Mouse (Mus musculus): Measurements from ENCODE around the gene AA986860. TPM values are rescaled to one million over a fixed set of nuclear protein-coding genes. Genes with fewer than 3 reads are reported as not detected.

AA986860 gene
- total RNA-seq, 2 experiments from 2014 or later = 0.57 to 0.73 TPM

DNA sequence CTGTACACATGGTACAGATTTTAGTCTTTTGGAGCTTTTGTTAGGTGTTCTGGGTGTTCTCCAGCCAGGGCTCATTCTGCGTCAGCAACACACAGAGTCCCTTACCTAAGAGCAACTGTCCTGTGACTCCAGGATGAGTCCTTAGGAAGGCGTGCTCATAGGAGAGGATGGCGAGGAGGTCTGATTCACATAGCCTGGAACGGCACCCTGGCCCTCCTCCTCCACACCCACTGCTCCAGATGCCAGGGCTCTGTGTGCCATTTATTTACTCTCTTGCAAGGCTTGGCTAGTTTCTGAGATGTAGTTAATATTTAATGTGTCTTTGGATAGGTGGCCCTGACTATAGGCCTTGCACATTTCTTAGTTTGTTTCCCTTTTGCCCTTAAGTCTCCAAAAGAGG, 1.9 kb downstream of the AA986860 start:
- DNase-seq = no peak
- intact Hi-C loops (cut with DNase I) = no loop called here

DNA sequence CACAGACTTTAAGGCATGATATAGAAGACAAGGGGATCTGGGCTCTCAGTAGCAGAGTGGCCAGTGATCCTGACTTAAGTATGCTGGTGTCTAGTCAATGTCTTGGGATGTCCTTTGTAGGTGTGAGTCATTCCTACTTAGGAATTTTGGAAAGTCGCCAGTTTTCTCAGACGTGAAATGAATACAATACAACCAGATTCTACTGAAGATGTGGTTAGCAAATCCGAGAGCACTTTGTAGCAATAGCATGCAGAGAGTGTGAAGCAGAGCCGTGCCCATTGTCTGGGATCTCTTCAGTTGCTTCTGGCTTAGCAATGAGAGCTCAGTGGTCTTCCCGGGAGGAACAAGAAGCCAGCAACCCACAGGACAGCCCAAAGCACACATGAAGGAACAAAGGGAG, 2.7 kb downstream of the AA986860 start:
- intact Hi-C loops (cut with DNase I) = no loop called here
- DNase-seq = no peak

DNA sequence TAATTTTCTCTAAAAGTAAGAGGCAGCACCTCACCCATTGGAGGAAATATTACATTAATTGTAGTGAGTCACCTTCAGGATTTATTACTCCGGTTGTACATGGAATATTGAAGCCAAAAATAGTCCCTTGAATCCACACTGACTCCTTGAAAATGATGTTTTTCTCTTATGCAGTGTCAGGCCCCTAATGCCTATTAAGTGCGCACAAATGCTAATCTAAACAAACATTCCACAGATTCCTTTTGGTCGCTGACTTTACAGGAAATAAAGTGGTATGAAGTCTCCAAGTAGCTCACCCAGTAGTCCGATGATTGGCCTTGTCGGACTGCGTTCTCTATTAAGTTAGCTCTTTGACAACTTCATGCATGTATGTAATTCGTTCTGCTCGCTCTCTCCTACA, 3.1 kb downstream of the AA986860 start:
- intact Hi-C loops (cut with DNase I) = no loop called here
- DNase-seq = no peak

DNA sequence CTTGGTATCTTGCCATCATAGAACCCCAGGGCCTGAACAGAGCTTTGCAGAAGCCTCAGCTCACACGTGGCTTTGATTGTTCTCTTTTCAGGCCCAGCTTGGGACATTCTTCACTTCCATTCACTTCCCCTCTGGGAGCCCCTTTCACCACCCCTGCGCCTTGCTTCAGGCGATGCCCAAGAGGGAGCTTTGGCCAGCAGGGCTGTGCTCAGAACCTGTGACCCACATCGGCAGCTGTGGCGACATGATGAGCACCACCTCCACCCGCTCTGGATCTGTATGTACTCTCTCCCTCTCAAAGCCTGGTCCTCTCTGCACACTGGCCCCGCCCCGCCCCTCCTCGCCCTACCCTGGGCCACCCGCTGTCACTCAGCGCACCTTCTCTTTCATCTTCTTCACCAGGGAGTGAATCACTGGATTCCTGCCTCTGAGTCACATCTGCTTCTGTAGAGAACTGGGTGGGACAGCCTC, 5.7 kb downstream of the AA986860 start:
- no peak for DNase-seq
- intact Hi-C loops (cut with DNase I) = no loop called here

DNA sequence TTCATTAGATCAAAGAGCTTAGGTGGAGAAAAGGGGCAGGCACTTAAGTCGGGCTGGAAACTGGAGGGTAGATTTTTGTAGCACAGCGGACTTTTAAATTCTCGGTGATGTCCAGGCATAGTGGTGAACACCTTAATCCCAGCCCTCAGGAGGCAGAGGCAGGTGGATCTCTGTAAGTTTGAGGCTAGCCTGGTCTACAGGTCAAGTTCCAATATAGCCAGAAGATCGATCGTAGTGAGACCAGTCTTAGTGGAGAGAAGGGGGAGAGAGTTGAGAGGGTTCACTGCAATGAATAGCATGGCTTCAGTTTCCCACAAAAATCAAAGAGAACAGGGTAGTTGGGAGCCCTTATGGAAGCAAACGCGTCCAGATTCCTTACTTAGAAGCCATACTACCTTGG, 6.1 kb downstream of the AA986860 start:
- intact Hi-C loops (cut with DNase I) = no loop called here
- DNase-seq = no peak

DNA sequence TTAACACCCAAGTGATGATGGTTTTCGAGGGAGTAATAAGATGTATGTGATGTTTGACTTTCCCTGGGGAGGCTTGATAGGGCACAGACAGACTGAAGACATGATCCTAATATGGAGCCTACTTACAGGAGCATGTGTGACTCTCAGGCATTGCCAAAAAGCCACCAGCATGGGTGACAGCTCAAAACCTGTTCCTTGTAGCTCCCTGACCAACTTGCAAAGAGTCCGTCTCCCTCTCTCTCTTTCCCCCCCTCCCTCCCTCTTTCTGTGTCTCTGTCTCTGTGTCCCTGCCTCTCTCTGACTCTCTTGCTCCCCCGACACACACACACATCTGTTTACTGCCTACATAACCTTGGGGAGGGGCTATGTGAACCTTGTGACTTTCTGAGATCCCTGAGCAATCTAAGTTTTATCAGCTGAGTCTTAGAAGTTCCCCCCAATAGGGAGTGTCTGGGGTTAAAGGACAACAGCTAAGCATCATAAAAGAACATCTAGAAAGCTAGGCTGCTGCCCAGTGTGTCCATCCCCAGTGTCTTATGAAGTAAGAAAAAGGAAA, 6.9 kb downstream of the AA986860 start:
- intact Hi-C loops (cut with DNase I) = no loop called here
- no peak for DNase-seq

DNA sequence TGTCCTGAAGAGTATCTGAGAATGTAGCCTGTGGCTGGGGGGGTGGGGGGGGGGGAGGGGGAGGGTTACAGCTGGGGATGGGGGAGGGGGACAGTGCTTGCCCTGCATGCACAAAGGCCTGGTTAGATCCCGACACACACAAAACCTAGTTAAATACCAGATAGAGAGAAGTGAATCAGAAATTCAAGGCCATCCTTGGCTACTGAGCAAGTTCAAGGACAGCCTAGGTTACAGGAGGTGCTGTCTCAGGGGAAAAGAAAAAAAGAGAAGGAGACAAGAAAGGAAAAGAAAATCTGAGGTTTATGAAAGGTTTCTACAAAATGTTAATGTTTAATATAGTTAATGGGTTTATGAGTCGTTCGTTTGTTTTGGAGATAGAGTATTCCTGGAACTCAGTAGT, 7.9 kb downstream of the AA986860 start:
- no peak for DNase-seq
- intact Hi-C loops (cut with DNase I) = no loop called here

DNA sequence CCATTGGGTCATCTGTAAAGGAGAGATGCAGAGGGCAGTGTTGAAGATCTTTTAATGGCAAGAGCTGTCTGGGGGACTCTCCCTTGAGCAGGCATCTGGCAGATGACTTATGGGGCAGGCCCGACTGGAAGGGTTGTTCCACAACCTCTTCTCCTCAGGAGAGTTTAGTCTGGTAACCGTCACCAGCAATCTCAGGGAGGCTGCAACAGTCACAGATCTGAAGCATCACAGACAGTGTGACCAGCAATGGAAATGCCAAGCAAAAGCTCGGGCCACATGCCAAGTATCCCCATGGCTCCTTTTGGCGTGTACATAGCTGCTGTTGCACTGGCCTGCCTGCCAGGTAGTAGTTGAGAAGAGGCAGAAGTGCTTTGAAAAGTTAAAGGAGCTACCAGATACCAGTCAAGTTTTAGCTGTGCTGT, 8.5 kb downstream of the AA986860 start:
- intact Hi-C loops (cut with DNase I) = no loop called here
- peak; percentile 22 to 29 for DNase-seq

DNA sequence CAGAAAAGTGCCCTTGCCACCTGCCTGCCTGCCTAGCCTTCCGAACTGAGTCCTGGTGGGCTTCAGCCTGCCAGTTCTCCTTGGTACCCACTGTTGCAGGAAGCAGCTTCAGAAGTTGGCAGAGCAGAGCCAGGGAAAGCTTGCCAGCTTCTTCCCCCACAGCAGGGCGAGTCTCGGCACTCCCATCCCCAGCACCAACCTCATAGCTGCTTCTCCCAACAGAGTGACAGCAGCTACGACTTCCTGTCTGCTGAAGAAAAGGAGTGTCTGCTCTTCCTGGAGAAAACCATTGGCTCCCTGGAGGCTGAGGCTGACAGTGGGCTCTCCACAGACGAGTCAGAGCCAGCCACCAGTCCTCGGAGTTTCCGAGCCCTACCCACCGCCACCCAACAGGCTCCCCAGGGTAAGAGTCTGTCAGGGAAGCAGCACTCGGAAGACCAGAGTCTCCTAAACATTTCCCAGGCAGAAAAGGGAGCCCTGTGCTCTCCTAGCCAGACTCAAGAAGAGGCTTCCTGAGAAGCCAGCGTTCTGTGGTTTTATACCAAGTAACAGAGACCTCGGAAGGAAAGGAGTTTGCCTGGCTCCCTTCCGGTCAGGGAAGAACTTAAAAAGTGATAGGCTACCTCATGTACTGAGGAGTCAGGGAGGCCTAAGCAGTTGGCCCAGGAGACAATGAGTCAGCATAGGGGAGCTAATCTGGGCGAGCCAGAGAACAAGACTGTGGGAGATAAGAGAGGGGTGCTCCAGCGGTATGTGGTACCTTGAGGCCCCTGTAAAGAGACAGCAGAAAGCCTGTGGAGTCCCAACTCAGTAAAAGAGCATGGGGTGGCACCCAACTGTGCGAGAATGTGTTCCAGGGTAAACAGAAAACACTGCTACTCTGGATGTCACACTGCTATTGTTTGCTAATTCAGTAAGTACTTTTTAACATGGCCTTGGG, 9.3 kb downstream of the AA986860 start:
- intact Hi-C loops (cut with DNase I) = no loop called here
- no peak for DNase-seq

DNA sequence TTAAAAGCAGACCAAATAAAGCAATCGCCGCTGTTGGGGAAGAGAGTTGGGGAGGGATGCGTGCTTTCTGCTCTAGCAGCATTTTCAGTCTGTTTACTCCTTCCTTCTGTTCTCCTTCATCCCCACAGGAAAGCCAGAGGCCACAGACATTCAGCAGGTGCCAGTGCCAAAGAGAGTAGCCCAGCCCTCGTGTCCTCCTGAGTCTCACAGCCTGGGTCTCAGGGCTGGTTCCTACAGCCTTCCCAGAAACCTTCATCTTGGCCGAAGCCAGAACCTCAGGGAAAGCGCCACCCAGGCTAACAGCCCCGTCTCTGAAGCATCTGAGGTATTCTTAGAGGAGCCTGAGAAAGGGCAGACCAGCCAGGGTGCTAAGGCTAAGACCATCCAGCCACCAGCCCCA, 10.4 kb downstream of the AA986860 start:
- intact Hi-C loops (cut with DNase I) = no loop called here
- no peak for DNase-seq

DNA sequence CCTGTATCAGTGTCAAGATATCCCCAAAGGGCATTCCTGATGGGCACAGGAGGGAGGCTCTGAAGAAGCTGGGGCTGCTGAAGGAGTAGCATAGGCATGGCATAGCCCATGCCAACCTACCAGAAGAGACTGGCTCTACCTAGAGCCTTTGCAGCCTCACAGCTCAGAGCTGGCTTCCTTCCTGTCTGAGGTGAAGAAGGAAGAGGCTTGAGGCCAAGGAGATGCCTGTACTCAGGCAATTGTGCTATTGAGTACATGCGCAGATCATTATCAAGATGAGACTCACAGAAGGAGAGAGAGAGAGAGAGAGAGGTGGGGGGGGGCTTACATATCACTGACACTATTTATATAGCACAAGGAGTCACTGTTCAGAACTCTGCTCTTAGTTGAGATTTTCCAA, 12.0 kb downstream of the AA986860 start:
- intact Hi-C loops (cut with DNase I) = no loop called here
- DNase-seq = no peak

DNA sequence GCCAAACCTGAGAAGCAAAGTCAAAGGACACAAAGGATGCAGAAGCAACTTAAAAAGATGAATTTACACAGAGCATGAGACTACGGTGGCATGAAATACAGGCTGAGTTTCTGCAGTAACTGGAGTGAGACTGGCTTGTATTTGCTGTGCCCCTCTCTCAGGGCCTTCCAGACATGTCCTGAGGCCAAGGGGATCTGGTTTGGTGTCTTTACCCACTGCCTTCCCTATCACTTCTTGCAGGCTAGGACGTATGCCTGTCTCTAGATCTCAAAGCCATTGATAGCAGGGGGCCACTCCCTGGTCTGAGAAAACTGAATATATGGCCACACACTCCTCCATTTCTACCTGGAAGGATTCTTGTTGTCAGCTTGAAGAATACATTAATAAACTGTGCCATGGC, 12.4 kb downstream of the AA986860 start:
- intact Hi-C loops (cut with DNase I) = no loop called here
- no peak for DNase-seq

DNA sequence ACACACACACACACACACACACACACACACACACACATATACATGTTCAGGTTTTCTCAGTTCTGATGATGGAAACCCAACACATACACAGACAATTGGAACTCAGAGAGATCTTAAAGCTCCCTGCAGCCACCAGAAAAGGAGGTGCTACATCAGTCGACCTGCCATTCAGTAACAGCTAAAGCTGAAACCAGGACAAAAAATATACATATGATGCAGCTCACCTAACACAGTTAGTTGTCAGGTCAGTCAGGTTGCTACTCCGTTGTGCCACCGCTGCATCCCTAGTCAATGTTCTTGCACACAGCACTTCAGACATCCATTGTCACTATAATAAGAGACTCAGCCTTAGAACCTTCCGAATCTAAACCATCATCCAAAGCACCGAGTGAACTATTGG, 13.2 kb downstream of the AA986860 start:
- intact Hi-C loops (cut with DNase I) = no loop called here
- no peak for DNase-seq

DNA sequence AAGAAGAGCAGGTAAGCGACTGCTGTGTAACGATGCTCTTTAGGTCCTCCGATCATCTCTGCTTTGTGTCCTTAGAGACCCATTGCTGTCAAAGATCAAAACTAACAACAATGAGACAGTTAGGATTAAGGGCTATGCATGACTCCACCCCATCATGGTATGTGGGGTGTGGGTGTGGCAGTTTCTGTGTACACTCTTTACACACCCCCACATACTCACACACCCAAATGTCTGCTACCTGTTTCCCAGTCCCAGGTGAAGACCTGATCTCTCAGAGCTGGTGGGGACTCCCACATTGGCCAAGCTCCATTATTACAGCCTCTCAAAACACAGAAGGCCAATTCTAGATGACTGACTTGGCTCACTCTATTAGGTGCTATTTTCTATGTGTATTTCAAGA, 13.8 kb downstream of the AA986860 start:
- intact Hi-C loops (cut with DNase I) = no loop called here

DNA sequence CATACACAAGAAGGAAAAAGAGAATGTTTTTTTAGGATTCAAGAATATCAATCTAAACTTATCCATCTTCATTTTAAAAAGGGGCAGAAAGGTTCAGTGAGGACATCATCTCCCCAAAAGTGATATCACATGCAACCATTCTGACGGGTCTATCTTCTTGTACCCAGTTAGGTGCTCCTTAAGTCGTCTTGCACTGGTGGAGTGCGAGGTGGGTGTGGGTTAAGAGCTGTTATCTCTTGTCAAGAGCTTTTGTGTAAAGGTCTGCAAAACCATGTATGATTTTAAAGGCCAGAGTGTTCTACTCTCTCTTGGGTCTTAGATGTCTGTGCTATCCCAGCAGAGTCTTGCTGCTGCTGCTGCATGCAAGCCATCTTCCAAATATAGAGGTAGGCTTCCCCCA, 15.0 kb downstream of the AA986860 start:
- DNase-seq = no peak
- intact Hi-C loops (cut with DNase I) = no loop called here

More for the DNA sequence above, 13.8 kb downstream of the AA986860 start:
- no peak for DNase-seq

DNA sequence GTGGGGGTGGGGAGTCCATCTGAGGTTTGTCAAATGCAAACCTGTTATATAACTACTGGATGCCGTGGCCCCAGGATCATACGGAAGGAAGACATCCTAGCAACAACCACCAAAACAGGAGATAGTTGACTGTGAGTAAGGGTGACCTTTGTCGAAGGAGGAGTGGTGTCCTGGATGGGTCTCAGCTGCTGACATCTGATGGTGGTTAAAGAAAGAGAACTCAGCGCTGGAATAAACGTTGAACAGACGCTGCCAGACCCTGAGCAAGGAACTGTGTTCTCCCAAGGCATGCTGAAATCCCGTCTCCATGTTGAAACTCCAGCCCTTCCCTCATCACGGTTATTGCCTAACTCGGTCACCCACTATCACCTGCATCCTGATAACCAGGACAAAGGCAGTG, 27.9 kb downstream of the AA986860 start:
- intact Hi-C loops (cut with DNase I) = no loop called here
- DNase-seq = no peak

DNA sequence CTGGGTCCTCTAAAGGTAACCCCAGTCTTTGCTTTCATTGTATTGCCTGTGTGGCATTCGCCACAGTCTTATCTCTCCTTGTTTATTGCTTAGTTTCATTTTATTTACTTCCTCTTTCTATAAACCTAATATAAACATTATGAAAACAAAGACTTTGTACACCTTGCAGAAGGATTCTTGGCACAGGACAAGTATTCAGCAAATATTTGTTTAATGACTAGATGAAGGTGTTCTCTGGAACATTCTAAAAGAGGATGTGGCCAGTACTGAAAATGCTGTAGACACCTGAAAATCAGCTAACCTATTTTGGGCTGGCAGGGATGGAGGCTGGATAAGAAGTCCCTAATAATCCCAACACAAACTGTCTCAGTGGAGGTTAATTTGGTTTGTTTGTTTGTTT, 29.8 kb downstream of the AA986860 start:
- intact Hi-C loops (cut with DNase I) = no loop called here

DNA sequence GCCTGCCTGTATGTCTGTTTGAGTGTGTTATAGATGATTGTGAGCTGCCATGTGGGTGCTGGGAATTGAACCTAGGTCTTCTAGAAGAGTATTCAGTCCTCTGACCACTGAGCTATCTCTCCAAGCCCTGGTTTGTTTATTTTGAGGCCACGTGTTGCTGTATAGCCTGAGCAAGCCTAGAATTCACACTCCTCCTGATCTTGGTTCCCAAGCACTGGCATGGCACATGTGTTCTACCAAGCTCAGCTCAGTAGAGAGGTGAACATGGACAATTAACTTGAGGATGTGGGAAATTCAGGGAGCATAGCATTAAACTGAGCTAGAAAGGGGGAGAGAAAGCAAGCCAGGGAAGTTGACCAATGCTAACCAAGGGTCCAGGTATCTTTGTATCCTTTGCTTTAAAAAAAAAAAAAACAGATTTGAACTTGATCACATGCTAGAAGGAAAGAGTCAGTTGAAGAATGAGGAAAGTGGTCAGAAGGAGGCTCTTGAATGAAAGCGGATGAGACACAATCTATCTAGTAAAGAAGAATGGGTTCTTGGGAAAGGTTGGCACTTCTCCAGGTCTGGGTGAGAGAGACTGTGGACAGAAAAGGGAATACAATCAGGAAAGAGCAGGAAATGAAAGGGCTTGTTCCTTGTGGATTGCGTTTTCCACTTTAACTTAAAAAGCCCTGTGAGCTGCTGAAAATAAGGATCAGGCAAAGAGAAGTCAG, 30.4 kb downstream of the AA986860 start:
- intact Hi-C loops (cut with DNase I) = no loop called here
- DNase-seq = no peak

More for the DNA sequence above, 29.8 kb downstream of the AA986860 start:
- no peak for DNase-seq

DNA sequence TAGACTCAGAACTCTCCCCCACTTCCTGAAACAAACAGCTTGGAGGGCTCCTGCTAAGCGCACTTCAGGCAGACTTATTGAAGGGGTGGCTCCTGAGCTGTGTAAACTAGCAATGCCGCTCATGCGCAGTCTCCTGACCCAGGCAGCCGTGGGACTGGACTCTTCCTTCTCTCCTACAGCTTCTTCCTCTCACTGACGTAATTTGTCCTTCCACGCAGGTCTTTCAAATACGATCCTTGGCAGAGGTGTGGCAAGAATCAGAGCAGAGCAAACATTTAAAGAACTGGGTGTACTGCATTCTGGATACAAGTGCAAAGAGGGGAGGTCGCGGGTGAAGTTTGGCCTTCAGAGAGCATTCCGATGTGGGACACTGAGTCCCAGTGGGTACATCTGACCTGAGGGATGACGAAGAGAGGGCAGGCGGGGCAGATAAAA, 32.3 kb downstream of the AA986860 start:
- DNase-seq = no peak
- intact Hi-C loops (cut with DNase I) = no loop called here

DNA sequence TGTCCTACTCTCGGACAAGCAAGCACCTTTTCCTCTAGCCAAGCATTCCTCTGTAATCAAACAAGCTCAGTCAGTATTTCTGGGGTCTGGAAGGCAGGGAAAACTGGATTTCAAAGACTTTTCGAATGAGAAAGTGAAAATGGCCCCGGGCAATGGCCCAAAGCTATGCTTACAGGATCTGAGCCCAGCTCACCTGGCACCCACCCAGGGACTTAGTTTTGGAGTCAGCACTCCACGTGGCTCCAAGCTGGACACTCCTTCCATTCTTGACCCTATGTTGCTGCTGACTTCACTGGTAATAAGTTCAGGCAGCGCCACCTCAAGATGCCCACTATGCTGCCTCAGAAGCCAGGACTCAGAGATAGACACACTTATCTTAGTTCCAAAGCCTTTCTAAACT, 35.3 kb downstream of the AA986860 start:
- DNase-seq = peak in 1 of 2 experiments; percentile 23
- intact Hi-C loops (cut with DNase I) = no loop called here

DNA sequence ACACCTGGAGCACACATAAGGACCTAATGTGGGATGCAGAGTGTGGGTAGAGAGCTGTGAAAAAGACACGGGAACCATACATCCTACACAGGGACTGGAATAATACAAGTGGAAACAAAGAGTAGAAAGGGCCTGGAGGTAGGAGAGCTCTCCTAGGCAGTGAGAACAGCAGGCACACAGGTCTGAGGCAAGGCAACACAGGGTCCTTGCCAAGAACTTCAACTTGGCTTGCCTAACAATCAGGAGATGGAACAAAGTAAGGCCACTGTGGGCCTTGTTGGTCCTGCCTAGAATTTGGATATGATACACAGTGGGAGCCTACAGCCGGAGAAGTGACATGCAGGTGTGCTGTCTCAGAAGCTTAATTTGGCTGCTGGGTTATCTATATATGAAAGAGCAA, 38.1 kb downstream of the AA986860 start:
- no peak for DNase-seq
- intact Hi-C loops (cut with DNase I) = no loop called here
